Mouse (Mus musculus) central nervous system, embryonic 14 days (tissue): Measurements from ENCODE around the gene Gm26558. TPM values are rescaled to one million over a fixed set of nuclear protein-coding genes. Genes with fewer than 3 reads are reported as not detected.

Source experiments
- polyA plus RNA-seq: library from polyadenylated mRNA; depleted of rRNA; stranded (reverse); fragments of >200 nt; gene quantifications from 2 replicates; pipeline ENCODE4 v1.2.3, GENCODE M21; 2012; rRNA removed

Gm26558 gene
- polyA plus RNA-seq, result 0.45 and 1.0 TPM in 2 replicates

GRCm38 (mm10) chr2:70661715-70662495 lies at the start of gene Gm26558:
Gm26558 (minus strand) TSS chr2:70662108.

GRCm38 (mm10) chr2:70660887-70661714 lies 807 bp downstream of the Gm26558 start, which contains the start of gene Gorasp2:
Gorasp2 (plus strand) TSS chr2:70661576.

Other genes with a start within 250 kb of the Gm26558 start
- 11.4 and 13.0 TPM in 2 replicates for gene Sp5, start 187.2 kb downstream of the Gm26558 start, polyA plus RNA-seq
- gene Erich2, start 153.3 kb downstream of the Gm26558 start, polyA plus RNA-seq, result 3.5 and 3.7 TPM in 2 replicates
- 125 and 130 TPM in 2 replicates for gene Gad1, start 109.0 kb downstream of the Gm26558 start, polyA plus RNA-seq
- gene Gorasp2, start 532 bp downstream of the Gm26558 start, polyA plus RNA-seq, result 72.6 and 87.4 TPM in 2 replicates
- 37.0 and 37.5 TPM in 2 replicates for gene Tlk1, start 163.6 kb upstream of the Gm26558 start, polyA plus RNA-seq